Mouse (Mus musculus) CH12.LX (cell line): ENCODE results near the gene Hoxa10. TPM values are rescaled to one million over a fixed set of nuclear protein-coding genes. Genes with fewer than 3 reads are reported as not detected.

Source experiments
- DNase-seq: peaks from one replicate; pipeline ENCODE4 v3.0.0-alpha.2; 2013; ENCODE audit errors: extremely low read depth
- H3K27ac ChIP-seq: 2 replicates; pipeline ENCODE4 v1.5.1; 2012; ENCODE audit warnings: low read depth, mild to moderate bottlenecking, control low read depth, moderate library complexity; ENCODE audit not compliant: insufficient read depth
- H3K27me3 ChIP-seq: replicated peaks from 2 replicates; pipeline ENCODE3; 2012; ENCODE audit warnings: inconsistent platforms
- H3K36me3 ChIP-seq, 2 experiments: replicated peaks in 1 of 2; 2 replicates each; pipeline versions ENCODE3 to v1.6.1; 2012; ENCODE audit warnings: inconsistent platforms in 1 of 2, low read length in 1 of 2, mild to moderate bottlenecking in 1 of 2, mixed read lengths in 1 of 2, moderate library complexity in 1 of 2; ENCODE audit not compliant: control insufficient read depth in 1 of 2, insufficient read depth in 1 of 2
- H3K4me1 ChIP-seq, 2 experiments: 2 replicates each; pipeline ENCODE4 v1.6.1; 2012; ENCODE audit warnings: inconsistent platforms in 1 of 2, moderate library complexity in 1 of 2; ENCODE audit not compliant: insufficient read depth in 2 of 2, control insufficient read depth in 1 of 2
- H3K4me2 ChIP-seq: 2 replicates; pipeline ENCODE4 v1.6.1; 2012; ENCODE audit warnings: low read depth, mild to moderate bottlenecking, control low read depth; ENCODE audit not compliant: poor library complexity, insufficient read depth, severe bottlenecking
- H3K4me3 ChIP-seq, 3 experiments: fragments of 150-350 bp in 1 of 3; sonication (generic) in 1 of 3; replicated peaks in 1 of 3; 2 replicates each; pipeline versions ENCODE3 to v1.5.1; 2011 to 2012; ENCODE audit warnings: low read depth in 2 of 3, low read length in 2 of 3, mild to moderate bottlenecking in 2 of 3, moderate library complexity in 2 of 3, control low read depth in 1 of 3, improper control_type of control experiment in 1 of 3, inconsistent platforms in 1 of 3, mixed read lengths in 1 of 3; ENCODE audit not compliant: poor library complexity in 1 of 3
- H3K79me2 ChIP-seq: replicated peaks from 2 replicates; pipeline ENCODE4 v1.6.1; 2012; ENCODE audit warnings: mild to moderate bottlenecking, moderate library complexity; ENCODE audit not compliant: control insufficient read depth, poor library complexity, insufficient read depth, severe bottlenecking; ENCODE audit errors: extremely low read depth
- H3K9ac ChIP-seq: 2 replicates; pipeline ENCODE4 v1.6.1; 2012; ENCODE audit warnings: low read depth, mild to moderate bottlenecking, control low read depth, moderate library complexity; ENCODE audit not compliant: insufficient read depth
- H3K9me3 ChIP-seq: replicated peaks from 2 replicates; pipeline ENCODE3; 2012; ENCODE audit warnings: low read length, inconsistent platforms, mixed read lengths
- BHLHE40 ChIP-seq: IDR thresholded peaks from 2 replicates; pipeline ENCODE4 v1.6.1; 2011; ENCODE audit warnings: mild to moderate bottlenecking, low read depth, low read length, improper control_type of control experiment
- CHD1 ChIP-seq: IDR thresholded peaks from 2 replicates; pipeline ENCODE4 v1.6.1; 2012; ENCODE audit warnings: low read depth, low read length, improper control_type of control experiment, inconsistent platforms
- CTCF ChIP-seq, 2 experiments: IDR thresholded peaks in 1 of 2; conservative IDR thresholded peaks in 1 of 2; 2 replicates each; pipeline ENCODE4 v1.5.1; 2011 to 2012; ENCODE audit warnings: low read depth in 2 of 2, low read length in 2 of 2, improper control_type of control experiment in 1 of 2, inconsistent platforms in 1 of 2, mild to moderate bottlenecking in 1 of 2, moderate library complexity in 1 of 2
- EP300 ChIP-seq: IDR thresholded peaks from 2 replicates; pipeline ENCODE4 v1.6.1; 2011; ENCODE audit warnings: low read length, improper control_type of control experiment
- MAZ ChIP-seq: IDR thresholded peaks from 2 replicates; pipeline ENCODE4 v1.6.1; 2012; ENCODE audit warnings: low read depth, mild to moderate bottlenecking, inconsistent platforms, low read length, improper control_type of control experiment, moderate library complexity
- MXI1 ChIP-seq: IDR thresholded peaks from 2 replicates; pipeline ENCODE4 v1.6.1; 2011; ENCODE audit warnings: mild to moderate bottlenecking, low read depth, low read length, improper control_type of control experiment
- MYC ChIP-seq: IDR thresholded peaks from 2 replicates; pipeline ENCODE4 v1.6.1; 2011; ENCODE audit warnings: low read depth, mild to moderate bottlenecking, improper control_type of control experiment, low read length
- NELFE ChIP-seq: IDR thresholded peaks from 2 replicates; pipeline ENCODE4 v1.6.1; 2011; ENCODE audit warnings: low read depth, low read length, improper control_type of control experiment
- NRF1 ChIP-seq: IDR thresholded peaks from 2 replicates; pipeline ENCODE4 v1.6.1; 2014; ENCODE audit warnings: low read depth, mild to moderate bottlenecking, inconsistent platforms, low read length, improper control_type of control experiment, moderate library complexity
- SIN3A ChIP-seq: IDR thresholded peaks from 2 replicates; pipeline ENCODE4 v1.6.1; 2012; ENCODE audit warnings: low read length, improper control_type of control experiment, inconsistent platforms
- USF2 ChIP-seq: conservative IDR thresholded peaks from 2 replicates; pipeline ENCODE4 v1.6.1; 2011; ENCODE audit warnings: low read depth, low read length, improper control_type of control experiment
- ZC3H11A ChIP-seq: IDR thresholded peaks from 2 replicates; pipeline ENCODE4 v1.6.1; 2012; ENCODE audit warnings: low read depth, mild to moderate bottlenecking, inconsistent platforms, low read length, improper control_type of control experiment
- ZKSCAN1 ChIP-seq: IDR thresholded peaks from 2 replicates; pipeline ENCODE4 v1.6.1; 2012; ENCODE audit warnings: low read depth, inconsistent platforms, low read length, improper control_type of control experiment, borderline replicate concordance
- dilution Hi-C: fragments of 300-500 bp; cut with MboI; formaldehyde crosslinking; loops from 2 replicates; pipeline ENCODE4 v1.14.3; 2020; ENCODE audit warnings: low sequenced_read_pairs; ENCODE audit not compliant: extremely low pct_unique_long_range_greater_than_20kb, extremely low pct_ligation_motif_present
- in situ Hi-C: fragments of 300-500 bp; cut with MboI; formaldehyde crosslinking; loops from 3 replicates; pipeline ENCODE4 v1.14.3; 2019; ENCODE audit warnings: low sequenced_read_pairs, low pct_ligation_motif_present, low pct_unique_long_range_greater_than_20kb, mixed read lengths
- polyA plus RNA-seq: library from polyadenylated mRNA; unstranded; fragments of >175 nt; gene quantifications from 2 replicates; pipeline ENCODE4 v1.2.1, GENCODE M21; 2012; ENCODE audit warnings: low read depth; ENCODE audit not compliant: insufficient read length
- total RNA-seq, 2 experiments: library from RNA; depleted of rRNA; stranded (reverse); fragments of 300-350 nt in 1 of 2; fragments of >200 nt in 1 of 2; gene quantifications; 2 replicates each; pipeline ENCODE4 v1.2.3; 2012 to 2014

The Hoxa10 gene
- total and polyA plus RNA-seq, 3 experiments = 5.2 to 14.5 (median 14.3) TPM

DNA sequence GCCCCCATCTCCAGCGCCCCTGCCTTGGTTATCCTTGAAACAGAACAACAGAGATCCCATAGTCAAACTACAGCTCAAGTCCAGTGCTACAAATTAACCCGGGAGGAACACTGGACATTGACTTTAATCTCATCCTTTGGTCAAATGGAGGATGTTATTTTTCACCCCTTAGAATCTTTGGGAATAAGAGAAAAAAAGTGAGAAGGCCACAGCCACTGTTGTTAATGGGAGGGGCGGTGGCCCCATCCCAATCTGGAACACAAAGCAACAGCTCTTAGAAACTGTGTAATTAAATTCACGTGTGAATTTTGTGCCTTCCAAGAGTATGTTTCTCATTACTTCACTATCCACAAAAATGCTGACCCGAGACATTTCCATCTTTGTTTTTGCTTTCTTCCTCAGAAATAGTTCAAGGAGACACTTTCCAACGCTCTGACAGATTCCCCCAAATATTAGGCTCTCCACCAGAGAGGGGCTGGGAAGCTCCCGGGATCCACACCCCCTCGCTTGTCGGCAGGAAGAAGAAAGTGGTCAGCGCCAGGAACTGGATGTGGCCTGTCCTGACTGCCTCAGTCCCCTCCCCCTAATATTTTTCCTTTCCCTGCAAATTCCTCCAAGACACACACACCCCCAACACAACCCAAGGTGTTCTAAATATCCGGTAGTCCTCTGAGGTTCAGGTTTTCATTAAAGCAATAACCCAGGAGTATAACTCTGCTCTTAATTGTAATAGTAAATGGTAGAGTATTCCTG lies 13.0 kb downstream of the Hoxa10 start:
- Histone ChIP-seq H3K36me3 (peaks cover 9 to 42% of the 10 kb centered on the region in 2 experiments), H3K27ac (no peak overlapping the region), H3K4me1 (no peaks in the 10 kb centered on the region), H3K4me3 (no peak overlapping the region), H3K79me2 (no peaks in the 10 kb centered on the region), H3K9ac (no peak overlapping the region), H3K27me3 (no peaks in the 10 kb centered on the region), H3K4me2 (no peak overlapping the region), H3K9me3 (peaks cover 32% of the 10 kb centered on the region)
- dilution Hi-C loops (no loop called here), in situ Hi-C loops (loop anchor here (10.0 kb wide), 2 partner anchors 643 to 1013 kb away; no protein-coding TSS in a partner anchor)
- TF ChIP-seq MYC (no peak), SIN3A (no peak), EP300 (no peak), CTCF (conservative IDR thresholded peaks at IDR 0.05 in 1 of 2, IDR thresholded peaks at IDR 0.05 in 1 of 2; ENCODE audit: low read depth in 2 of 2, low read length in 2 of 2) (no peak), CHD1 (no peak), BHLHE40 (no peak), NRF1 (no peak), USF2 (no peak)
- no peak for DNase-seq

DNA sequence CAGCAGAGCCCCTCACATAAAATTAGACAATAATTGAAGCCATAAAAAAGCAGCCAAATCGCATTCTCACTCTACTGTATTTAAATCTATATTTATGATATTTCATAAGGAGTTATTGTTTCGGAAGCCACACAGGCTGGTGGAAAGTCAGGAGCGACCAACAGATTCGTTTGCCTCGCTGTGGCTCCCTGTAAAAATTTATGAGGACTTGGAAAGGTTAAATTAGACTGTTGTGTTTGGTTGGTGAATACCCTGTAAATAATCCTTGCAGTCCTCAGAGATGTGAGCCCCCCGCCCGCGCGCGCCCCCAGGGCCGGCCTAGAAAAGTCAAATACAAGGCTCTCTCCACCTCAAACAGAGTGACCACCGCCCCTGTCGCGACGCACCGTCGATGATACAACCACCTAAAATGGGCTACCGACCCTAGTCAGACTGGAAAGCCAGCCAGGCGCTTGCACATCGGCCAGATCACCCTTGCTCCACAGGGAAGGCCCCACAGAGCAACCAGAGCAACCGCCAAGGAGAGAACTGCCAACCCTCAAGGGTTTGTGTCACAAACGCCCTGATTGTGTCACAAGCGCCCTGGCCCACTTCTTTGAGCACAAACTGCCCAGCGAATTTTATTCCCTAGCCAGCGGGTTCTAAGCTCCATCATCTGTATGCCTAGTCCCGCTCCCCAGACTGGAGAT lies 13.9 kb downstream of the Hoxa10 start:
- no peak for TF ChIP-seq BHLHE40
- no peak overlapping the region for H3K4me3 ChIP-seq
- in situ Hi-C loops = loop anchor here (10.0 kb wide), 2 partner anchors 642 to 1012 kb away; no protein-coding TSS in a partner anchor

DNA sequence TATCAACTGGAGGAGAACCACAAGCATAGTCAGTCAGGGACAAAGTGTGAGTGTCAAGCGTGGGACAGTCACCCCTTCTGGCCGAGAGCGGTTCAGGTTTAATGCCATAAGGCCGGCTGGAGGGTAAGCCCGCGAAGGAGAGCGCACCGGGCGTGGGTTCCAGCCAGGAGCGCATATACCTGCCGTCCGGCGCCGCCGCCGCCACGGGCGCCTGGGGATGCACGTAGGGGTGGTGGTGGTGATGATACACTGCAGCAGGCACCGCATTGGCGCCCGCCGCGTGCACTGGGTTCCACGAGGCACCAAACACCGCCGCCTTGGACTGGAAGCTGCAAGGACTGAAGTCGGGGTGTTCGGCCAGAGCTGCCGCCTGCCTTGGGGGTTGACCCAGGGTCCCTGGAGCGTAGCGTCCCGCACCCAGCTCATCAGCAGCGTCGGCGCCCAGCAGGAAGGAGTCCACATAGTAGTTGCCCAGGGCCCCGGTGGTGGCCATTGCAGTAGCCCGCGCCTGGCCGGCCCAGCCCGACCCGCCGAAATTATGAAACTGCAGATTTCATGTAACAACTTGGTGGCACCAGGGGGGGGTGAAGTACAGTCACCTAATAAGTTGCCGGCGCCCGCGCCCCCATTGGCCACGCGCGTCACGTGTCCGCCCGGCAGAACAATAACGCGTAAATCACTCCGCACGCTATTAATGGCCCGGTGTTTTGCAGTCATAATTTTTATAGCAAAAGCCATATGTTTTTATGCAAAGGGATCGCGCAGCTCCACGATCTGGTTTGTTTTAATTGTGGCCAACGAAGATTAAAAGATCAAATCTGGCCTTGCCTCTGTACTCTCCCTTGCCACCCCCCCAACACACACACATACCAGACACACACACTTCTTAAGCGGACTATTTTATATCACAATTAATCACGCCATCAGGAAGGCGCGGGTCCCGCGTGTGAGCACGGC lies 14.8 kb downstream of the Hoxa10 start:
- Histone ChIP-seq H3K4me2 (no peak overlapping the region), H3K36me3 (peaks cover 5 to 29% of the 10 kb centered on the region in 2 experiments), H3K4me1 (peaks cover 0 to 8% of the 10 kb centered on the region in 2 experiments; a peak in 2 of 4 replicates), H3K9ac (no peak overlapping the region), H3K79me2 (no peaks in the 10 kb centered on the region), H3K27ac (no peak overlapping the region), H3K9me3 (peaks cover 25% of the 10 kb centered on the region), H3K27me3 (no peaks in the 10 kb centered on the region), H3K4me3 (no peak overlapping the region)
- no peak for TF ChIP-seq SIN3A
- no peak for TF ChIP-seq ZKSCAN1
- TF ChIP-seq MAZ = no peak
- no peak for TF ChIP-seq USF2
- TF ChIP-seq MYC = no peak
- TF ChIP-seq ZC3H11A = no peak
- TF ChIP-seq NELFE = no peak
- no peak for TF ChIP-seq MXI1
- DNase-seq = no peak
- in situ Hi-C loops (loop anchor here (10.0 kb wide), 2 partner anchors 641 to 1011 kb away; no protein-coding TSS in a partner anchor), dilution Hi-C loops (no loop called here)

More for the DNA sequence above, 13.9 kb downstream of the Hoxa10 start:
- H3K27ac ChIP-seq = no peak overlapping the region
- dilution Hi-C loops = no loop called here
- no peak for DNase-seq
- H3K9me3 ChIP-seq = peaks cover 25% of the 10 kb centered on the region
- H3K4me1 ChIP-seq = peaks cover 0 to 6% of the 10 kb centered on the region in 2 experiments; a peak in 2 of 4 replicates
- no peak overlapping the region for H3K9ac ChIP-seq
- H3K79me2 ChIP-seq = no peaks in the 10 kb centered on the region
- H3K36me3 ChIP-seq = peaks cover 5 to 32% of the 10 kb centered on the region in 2 experiments
- no peak overlapping the region for H3K4me2 ChIP-seq
- no peaks in the 10 kb centered on the region for H3K27me3 ChIP-seq
